Mouse (Mus musculus) inflammation-experienced regulatory T-cells (primary cell): ENCODE measurements around the gene Ppm1e. TPM values are rescaled to one million over a fixed set of nuclear protein-coding genes. Genes with fewer than 3 reads are reported as not detected.

Experiments used
- polyA plus RNA-seq, 2 experiments: library from polyadenylated mRNA; unstranded; fragments of 100-300 nt; shearing (Covaris generic); gene quantifications; one replicate each; pipeline ENCODE4 v1.2.1; 2017

Gene Ppm1e
- polyA plus RNA-seq, result 1 to 10 TPM in 1 of 2 experiments, under 1 TPM in 1; 0.19 to 3.0 TPM

GRCm38 (mm10) chr11:87358331-87359261 is at the start of gene Ppm1e:
Ppm1e (minus strand) TSS chr11:87359023.

GRCm38 (mm10) chr11:87404876-87405275 is 46.1 kb upstream of the Ppm1e start, which contains the start of the genes Rad51c and Tex14:
Rad51c (minus strand) TSS chr11:87404954.
Tex14 (plus strand) TSS chr11:87405065.

Other genes with a start within 250 kb of the Ppm1e start
- 10 to 100 TPM in 1 of 2 experiments, 1 to 10 TPM in 1; 8.5 to 16.6 TPM for gene Ska2, start 249.8 kb downstream of the Ppm1e start, polyA plus RNA-seq
- 10 to 100 TPM; 11.4 to 14.5 TPM for gene Trim37, start 231.9 kb downstream of the Ppm1e start, polyA plus RNA-seq
- gene Rad51c, start 45.9 kb upstream of the Ppm1e start, polyA plus RNA-seq, result 1 to 10 TPM in 1 of 2 experiments, under 1 TPM in 1; 0.30 to 2.4 TPM
- gene Tex14, start 46.0 kb upstream of the Ppm1e start, polyA plus RNA-seq, result under 1 TPM; 0.18 to 0.39 TPM
- gene Gm11492, start 207.6 kb upstream of the Ppm1e start, polyA plus RNA-seq, result not detected
- gene Sept4, start 209.9 kb upstream of the Ppm1e start, polyA plus RNA-seq, result 1 to 10 TPM; 1.3 to 6.0 TPM
- gene Mtmr4, start 233.1 kb upstream of the Ppm1e start, polyA plus RNA-seq, result 10 to 100 TPM; 26.7 to 34.1 TPM